Mouse (Mus musculus) 416B (cell line): ENCODE measurements around the gene Vps8.
"Not testable (repeated sequence)": the region's sequence is repeated elsewhere in the genome, so short reads cannot be mapped to it uniquely, and the experiment has no call there.

ENCODE experiments used
- DNase-seq: peaks from one replicate; pipeline ENCODE4 v3.0.0; 2011; ENCODE audit warnings: low read depth

Gene Vps8

DNA sequence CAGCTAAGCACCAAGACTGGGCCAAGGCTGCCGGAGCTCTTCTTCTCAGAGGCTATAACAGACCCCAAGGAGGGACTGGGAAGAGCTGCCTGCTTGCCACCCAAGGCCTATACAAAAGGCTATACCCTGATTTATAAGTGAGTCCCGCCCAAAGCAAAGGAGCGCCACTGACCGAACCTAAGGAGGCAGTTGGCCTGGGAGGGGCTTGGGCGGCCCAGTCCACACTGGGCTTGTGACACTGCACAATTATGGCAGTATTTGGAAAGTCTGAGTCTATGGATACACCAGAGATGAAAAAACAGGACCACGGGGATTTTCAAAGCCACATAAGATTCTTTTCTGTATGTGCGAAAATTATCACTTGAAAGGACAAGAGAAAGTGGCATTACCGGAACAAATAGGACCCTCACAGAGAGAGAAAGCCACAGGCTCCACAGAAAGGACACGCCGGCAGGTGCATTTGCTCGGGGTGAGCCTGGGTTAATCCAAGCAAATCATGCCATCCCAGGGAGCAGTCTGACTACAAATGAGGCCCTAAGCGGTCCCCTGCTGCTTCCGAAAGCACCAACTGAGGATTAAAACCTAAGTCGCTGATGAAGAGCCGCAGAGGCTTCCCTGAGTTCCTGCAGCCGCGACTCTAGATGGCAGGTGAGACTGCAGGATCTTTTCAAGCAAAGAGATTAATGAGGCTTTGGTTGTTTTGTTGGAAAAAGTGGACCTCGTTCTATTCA, 241.9 kb downstream of the Vps8 start:
- no peak for DNase-seq

DNA sequence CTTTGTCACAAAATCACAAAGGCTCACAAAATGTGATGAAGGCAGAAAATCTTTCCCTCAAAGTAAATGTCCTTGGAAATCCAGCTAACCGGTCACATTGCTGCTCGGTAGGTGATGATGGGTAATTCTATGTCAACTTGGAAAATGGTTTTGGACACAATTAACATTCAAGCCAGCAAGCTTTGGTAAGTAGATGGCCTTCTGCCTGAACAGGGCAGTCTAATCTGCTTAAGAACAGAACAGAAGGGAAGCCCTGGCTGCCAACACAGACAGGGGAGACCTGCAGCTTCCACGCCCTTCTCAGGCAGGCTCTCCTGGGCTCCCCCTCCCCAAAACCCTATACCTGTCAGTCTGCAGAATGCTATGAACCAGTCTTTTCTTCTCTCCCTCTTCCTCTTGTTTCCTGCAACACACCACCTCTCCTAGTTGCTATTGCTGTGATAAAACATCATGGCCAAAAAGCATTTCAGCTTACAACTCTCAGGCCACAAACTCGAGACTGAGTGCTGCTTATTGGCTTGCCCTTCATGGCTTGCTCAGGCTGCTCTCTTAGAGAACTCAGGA, 242.6 kb downstream of the Vps8 start:
- DNase-seq = no peak

DNA sequence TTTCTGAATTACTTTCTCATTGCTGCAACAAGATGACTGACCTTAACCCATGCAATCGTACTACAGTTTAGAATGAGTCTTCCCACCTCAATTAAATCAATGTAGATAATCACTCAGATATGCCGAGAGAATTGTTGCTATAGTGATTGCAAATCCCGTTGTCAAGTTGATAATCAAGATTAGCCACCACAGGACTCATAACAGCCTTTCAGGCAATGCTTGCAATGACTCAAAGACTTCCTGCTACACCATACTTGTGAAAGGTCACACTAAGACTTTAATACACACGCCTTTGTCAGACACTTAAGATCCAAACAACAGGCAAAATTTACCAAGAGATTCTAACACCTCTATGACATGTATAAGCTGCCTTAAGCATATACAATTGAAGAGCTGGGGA, 249.0 kb downstream of the Vps8 start:
- DNase-seq = no peak

DNA sequence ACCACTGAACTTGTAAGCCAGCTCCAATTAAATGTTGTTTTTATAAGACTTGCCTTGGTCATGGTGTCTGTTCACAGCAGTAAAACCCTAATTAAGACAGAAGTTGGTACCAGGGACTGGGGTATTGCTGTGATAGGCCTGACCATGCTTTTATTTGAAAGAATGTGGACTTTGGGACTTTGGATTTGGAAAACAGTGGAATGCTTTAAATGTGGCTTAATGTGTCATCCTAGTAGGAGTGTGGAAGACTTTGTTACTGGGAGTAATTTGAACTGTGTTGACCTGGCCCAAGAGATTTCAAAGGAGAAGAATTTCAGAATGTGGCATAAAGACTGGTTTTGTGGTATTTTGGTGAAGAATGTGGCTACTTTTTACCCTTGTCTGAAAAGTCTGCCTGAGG, 250.1 kb downstream of the Vps8 start:
- not testable (repeated sequence) for DNase-seq

DNA sequence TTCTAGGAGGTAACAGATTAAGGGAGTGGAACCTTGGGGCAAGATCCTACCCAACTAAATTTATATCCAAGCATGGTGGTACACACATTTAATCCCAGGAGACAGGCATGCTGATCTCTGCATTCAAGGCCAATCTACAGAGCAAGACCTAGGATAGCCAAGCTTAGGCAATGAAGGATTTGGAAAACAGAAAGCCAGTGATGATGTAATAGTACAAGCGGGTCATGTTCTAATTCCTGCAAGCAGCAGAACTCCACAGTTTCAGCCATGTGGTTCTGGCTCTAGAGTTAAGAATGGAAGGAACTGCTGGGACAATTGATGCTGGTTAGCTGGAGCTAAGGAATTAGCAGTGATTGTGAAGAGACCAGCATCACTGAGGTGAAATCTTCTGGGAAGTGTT, 250.7 kb downstream of the Vps8 start:
- not testable (repeated sequence) for DNase-seq

DNA sequence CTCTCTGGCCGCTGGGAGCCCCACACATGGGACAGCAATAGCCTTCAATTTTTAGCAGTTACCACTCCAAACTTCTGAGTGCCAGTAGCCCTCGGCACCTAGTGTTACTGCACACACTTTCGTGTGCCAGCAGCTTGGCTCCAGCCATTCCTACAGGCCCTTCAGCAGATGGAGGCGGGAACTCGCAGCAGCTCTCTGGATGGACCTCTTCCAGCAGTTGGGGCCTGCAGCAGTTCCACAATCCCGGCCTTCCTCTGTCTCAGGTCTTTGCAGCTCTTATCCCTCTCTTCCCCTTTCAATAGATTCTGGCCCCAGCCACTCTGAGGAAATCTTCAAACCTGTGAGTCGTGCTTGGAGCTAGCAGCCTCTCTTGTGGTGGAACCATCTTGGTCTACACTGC, 253.9 kb downstream of the Vps8 start:
- DNase-seq = no peak

DNA sequence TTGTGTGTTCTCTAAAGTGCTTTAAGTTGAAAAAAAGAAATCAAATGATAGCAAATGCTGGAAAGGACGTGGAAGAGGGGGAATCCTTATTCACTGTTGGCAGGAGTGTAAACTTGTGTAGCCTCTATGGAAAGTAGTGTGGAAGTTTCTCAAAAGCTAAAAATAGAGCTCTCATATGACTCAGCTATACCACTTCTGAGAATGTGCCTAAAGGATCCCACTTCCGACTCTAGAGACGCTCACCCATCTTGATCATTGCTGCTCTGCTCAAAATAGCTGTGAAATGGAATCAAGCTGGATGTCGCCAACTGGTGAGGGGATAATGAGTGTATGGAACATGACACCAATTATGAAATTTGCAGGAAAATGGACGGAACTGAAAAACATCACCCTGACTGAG, 264.5 kb downstream of the Vps8 start:
- DNase-seq = no peak

DNA sequence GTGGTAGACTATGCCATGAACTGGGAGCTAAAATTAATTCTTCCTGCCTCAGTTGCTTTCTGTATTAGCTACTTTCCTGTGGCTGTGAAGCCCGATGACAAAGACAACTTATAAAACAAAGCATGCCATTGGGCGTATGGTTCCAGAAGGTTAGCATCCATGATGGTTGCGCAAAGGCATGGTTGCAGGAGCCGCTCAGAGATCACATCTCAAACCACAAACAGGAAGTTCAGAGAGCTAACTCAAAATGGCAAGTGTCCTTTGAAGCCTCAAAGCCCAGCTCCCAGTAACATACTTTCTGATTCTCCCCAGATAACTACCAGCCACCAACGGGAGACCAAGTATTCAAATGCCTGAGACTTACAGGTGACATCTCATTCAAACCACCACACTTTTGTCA, 266.2 kb downstream of the Vps8 start:
- DNase-seq = peak; percentile 70

DNA sequence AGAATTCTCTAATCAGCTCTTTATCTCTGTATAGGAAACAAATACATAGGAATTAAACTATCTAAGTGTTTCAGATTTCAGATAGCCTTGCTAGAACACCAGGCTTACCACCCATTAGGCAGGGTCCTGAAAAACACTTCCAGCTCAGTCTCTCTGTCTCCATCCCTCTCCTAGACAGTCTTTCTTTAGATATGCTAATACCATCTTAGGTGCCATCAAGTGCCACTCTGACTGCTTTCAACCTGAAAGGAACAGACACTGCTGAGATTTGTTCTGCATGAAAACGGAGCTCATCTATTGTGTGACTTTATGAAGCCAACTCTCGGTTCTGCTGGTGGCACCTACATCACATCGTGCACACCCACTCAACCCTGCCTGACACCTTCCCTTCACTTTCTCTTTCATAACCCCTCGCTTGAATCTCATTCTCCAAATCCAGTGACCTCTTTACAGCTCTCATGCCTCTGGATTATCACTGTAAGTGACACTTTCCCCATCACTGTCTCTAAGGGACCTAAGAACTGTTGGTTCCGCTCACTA, 267.4 kb downstream of the Vps8 start:
- no peak for DNase-seq

DNA sequence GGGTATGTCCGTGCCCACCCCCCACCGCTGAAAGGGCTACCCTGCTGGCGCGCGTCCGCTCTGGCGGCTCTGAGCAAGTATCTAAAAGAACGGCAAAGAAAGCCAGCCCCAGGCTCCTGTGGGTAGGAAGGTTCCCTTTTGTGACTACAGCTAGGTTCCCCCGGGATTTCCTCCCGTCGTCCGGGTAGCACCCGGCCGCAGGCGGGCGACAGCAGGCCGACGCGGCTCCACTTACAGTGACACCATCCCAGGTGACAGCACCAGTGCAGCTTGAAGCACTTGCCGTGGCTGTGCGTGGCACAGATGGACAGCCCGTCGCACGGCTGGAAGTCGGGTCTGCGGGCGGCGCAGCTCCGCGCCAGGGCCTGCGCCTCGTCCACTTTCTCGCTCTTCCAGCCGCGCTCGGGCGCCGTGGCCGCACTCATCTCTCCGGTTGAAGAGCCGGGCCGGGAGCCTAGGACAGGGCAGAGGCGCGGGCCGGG, 271.1 kb downstream of the Vps8 start:
- no peak for DNase-seq
